Mouse (Mus musculus) MEL (cell line): ENCODE results near the gene Bsnd. TPM values are rescaled to one million over a fixed set of nuclear protein-coding genes. Genes with fewer than 3 reads are reported as not detected.

ENCODE experiments used
- DNase-seq: peaks from one replicate; pipeline ENCODE4 v3.0.0; 2011; ENCODE audit warnings: low read depth, low spot score
- H3K27ac ChIP-seq: 2 replicates; pipeline ENCODE4 v1.5.1; 2012; ENCODE audit warnings: low read depth, mild to moderate bottlenecking, control low read depth, low read length, moderate library complexity; ENCODE audit not compliant: control insufficient read depth
- H3K27me3 ChIP-seq, 2 experiments: fragments of 150-350 bp in 1 of 2; sonication (generic) in 1 of 2; 2 replicates each; pipeline ENCODE4 v1.6.1; 2012; ENCODE audit warnings: low read length in 2 of 2, mild to moderate bottlenecking in 2 of 2, improper control_type of control experiment in 1 of 2, moderate library complexity in 1 of 2; ENCODE audit not compliant: insufficient read depth in 2 of 2, control insufficient read depth in 1 of 2
- H3K36me3 ChIP-seq, 2 experiments: 2 replicates each; pipeline ENCODE4 v1.6.1; 2012 to 2014; ENCODE audit warnings: low read length in 2 of 2, improper control_type of control experiment in 1 of 2, inconsistent platforms in 1 of 2, mild to moderate bottlenecking in 1 of 2; ENCODE audit not compliant: insufficient read depth in 2 of 2, control insufficient read depth in 1 of 2
- H3K4me1 ChIP-seq, 2 experiments: fragments of 150-350 bp in 1 of 2; sonication (generic) in 1 of 2; 2 replicates each; pipeline ENCODE4 v1.6.1; 2012; ENCODE audit warnings: low read length in 2 of 2, improper control_type of control experiment in 1 of 2, mild to moderate bottlenecking in 1 of 2; ENCODE audit not compliant: insufficient read depth in 2 of 2, control insufficient read depth in 1 of 2
- H3K4me3 ChIP-seq, 2 experiments: fragments of 150-350 bp in 1 of 2; sonication (generic) in 1 of 2; 2 replicates each; pipeline ENCODE4 v1.5.1; 2012; ENCODE audit warnings: low read depth in 2 of 2, low read length in 2 of 2, mild to moderate bottlenecking in 2 of 2, moderate library complexity in 2 of 2, control low read depth in 1 of 2, improper control_type of control experiment in 1 of 2; ENCODE audit not compliant: control insufficient read depth in 1 of 2, insufficient read depth in 1 of 2
- H3K79me2 ChIP-seq: 2 replicates; pipeline ENCODE4 v1.6.1; 2012; ENCODE audit warnings: mild to moderate bottlenecking, low read length, moderate library complexity; ENCODE audit not compliant: control insufficient read depth, poor library complexity, insufficient read depth
- H3K9ac ChIP-seq: 2 replicates; pipeline ENCODE4 v1.6.1; 2012; ENCODE audit warnings: low read depth, mild to moderate bottlenecking, control low read depth, low read length, moderate library complexity; ENCODE audit not compliant: control insufficient read depth, poor library complexity, severe bottlenecking
- H3K9me3 ChIP-seq: fragments of 150-350 bp; sonication (generic); replicated peaks from 2 replicates; pipeline ENCODE4 v1.6.1; 2012; ENCODE audit warnings: mild to moderate bottlenecking, low read length, improper control_type of control experiment, moderate library complexity; ENCODE audit not compliant: insufficient read depth
- CHD2 ChIP-seq: IDR thresholded peaks from 2 replicates; pipeline ENCODE4 v1.6.1; 2011; ENCODE audit warnings: low read length, improper control_type of control experiment
- E2F4 ChIP-seq: IDR thresholded peaks from 2 replicates; pipeline ENCODE4 v1.6.1; 2011; ENCODE audit warnings: low read depth, low read length, improper control_type of control experiment, borderline replicate concordance
- ELF1 ChIP-seq: IDR thresholded peaks from 2 replicates; pipeline ENCODE4 v1.6.1; 2014; ENCODE audit warnings: low read depth, mild to moderate bottlenecking, inconsistent platforms, low read length, improper control_type of control experiment, moderate library complexity
- KAT2A ChIP-seq: conservative IDR thresholded peaks from 2 replicates; pipeline ENCODE4 v1.6.1; 2012; ENCODE audit warnings: low read depth, low read length, improper control_type of control experiment, inconsistent platforms
- MAX ChIP-seq: IDR thresholded peaks from 2 replicates; pipeline ENCODE4 v1.6.1; 2011; ENCODE audit warnings: low read length, improper control_type of control experiment
- MXI1 ChIP-seq: IDR thresholded peaks from 2 replicates; pipeline ENCODE4 v1.6.1; 2011; ENCODE audit warnings: mild to moderate bottlenecking, low read depth, low read length, improper control_type of control experiment
- MYB ChIP-seq: IDR thresholded peaks from 2 replicates; pipeline ENCODE4 v1.6.1; 2011; ENCODE audit warnings: mild to moderate bottlenecking, low read depth, low read length, improper control_type of control experiment
- MYC ChIP-seq: IDR thresholded peaks from 2 replicates; pipeline ENCODE4 v1.6.1; 2011; ENCODE audit warnings: low read depth, mild to moderate bottlenecking, low read length, improper control_type of control experiment, moderate library complexity
- NELFE ChIP-seq: IDR thresholded peaks from 2 replicates; pipeline ENCODE4 v1.6.1; 2011; ENCODE audit warnings: low read depth, low read length, improper control_type of control experiment
- POLR2AphosphoS2 ChIP-seq: IDR thresholded peaks from 2 replicates; pipeline ENCODE4 v1.6.1; 2011; ENCODE audit warnings: low read length, improper control_type of control experiment
- SMC3 ChIP-seq: IDR thresholded peaks from 2 replicates; pipeline ENCODE4 v1.6.1; 2011; ENCODE audit warnings: low read depth, low read length, improper control_type of control experiment
- TAL1 ChIP-seq: IDR thresholded peaks from 2 replicates; pipeline ENCODE4 v1.6.1; 2012; ENCODE audit warnings: mild to moderate bottlenecking, inconsistent platforms, low read length, moderate library complexity, mixed read lengths
- TBP ChIP-seq: IDR thresholded peaks from 2 replicates; pipeline ENCODE4 v1.8.0; 2011; ENCODE audit warnings: low read depth, low read length, improper control_type of control experiment
- TCF12 ChIP-seq: IDR thresholded peaks from 2 replicates; pipeline ENCODE4 v1.6.1; 2014; ENCODE audit warnings: low read depth, mild to moderate bottlenecking, inconsistent platforms, low read length, improper control_type of control experiment, moderate library complexity
- UBTF ChIP-seq: IDR thresholded peaks from 2 replicates; pipeline ENCODE4 v1.6.1; 2012; ENCODE audit warnings: low read depth, mild to moderate bottlenecking, inconsistent platforms, low read length, improper control_type of control experiment, moderate library complexity, borderline replicate concordance; ENCODE audit not compliant: insufficient read depth
- USF2 ChIP-seq, 2 experiments: IDR thresholded peaks; 2 replicates each; pipeline ENCODE4 v1.6.1; 2011 to 2012; ENCODE audit warnings: improper control_type of control experiment in 2 of 2, low read length in 2 of 2, borderline replicate concordance in 1 of 2, inconsistent platforms in 1 of 2, low read depth in 1 of 2, mild to moderate bottlenecking in 1 of 2; ENCODE audit not compliant: insufficient read depth in 1 of 2
- ZKSCAN1 ChIP-seq: IDR thresholded peaks from 2 replicates; pipeline ENCODE4 v1.6.1; 2012; ENCODE audit warnings: low read depth, mild to moderate bottlenecking, inconsistent platforms, low read length, improper control_type of control experiment, moderate library complexity
- ZMIZ1 ChIP-seq: IDR thresholded peaks from 2 replicates; pipeline ENCODE4 v1.6.1; 2012; ENCODE audit warnings: low read depth, mild to moderate bottlenecking, inconsistent platforms, low read length, improper control_type of control experiment, moderate library complexity
- ZNF384 ChIP-seq: IDR thresholded peaks from 2 replicates; pipeline ENCODE4 v1.6.1; 2012; ENCODE audit warnings: low read depth, mild to moderate bottlenecking, inconsistent platforms, low read length, improper control_type of control experiment
- polyA plus RNA-seq, 2 experiments: library from polyadenylated mRNA; stranded (reverse) in 1 of 2; unstranded in 1 of 2; fragments of >175 nt in 1 of 2; fragments of >200 nt in 1 of 2; gene quantifications; 2 replicates each; pipeline versions ENCODE4 v1.2.1 to v1.2.4; 2012; ENCODE audit warnings: low replicate concordance in 2 of 2, low read depth in 1 of 2; ENCODE audit not compliant: insufficient read length in 2 of 2, insufficient read depth in 1 of 2, missing spikeins in 1 of 2
- total RNA-seq: library from RNA; depleted of rRNA; stranded (reverse); fragments of 300-350 nt; gene quantifications from 2 replicates; pipeline ENCODE4 v1.2.3, GENCODE M21; 2012

Gene Bsnd
- total and polyA plus RNA-seq, 3 experiments: 0.04 TPM; not detected in 2

GRCm38 (mm10) chr4:106452401-106452800 is 39.7 kb downstream of the Bsnd start:
- Histone ChIP-seq H3K4me3 (no peak overlapping the region), H3K79me2 (no peaks in the 10 kb centered on the region), H3K36me3 (peaks cover 0 to 15% of the 10 kb centered on the region in 2 experiments; a peak in 2 of 4 replicates), H3K9me3 (no peaks in the 10 kb centered on the region), H3K27ac (no peak overlapping the region), H3K27me3 (no peaks in the 10 kb centered on the region), H3K9ac (no peak overlapping the region), H3K4me1 (no peaks in the 10 kb centered on the region)
- TF ChIP-seq MAX (no peak), MYB (no peak), KAT2A (no peak), POLR2AphosphoS2 (no peak), TBP (no peak), ZNF384 (no peak), TCF12 (no peak), MXI1 (no peak), SMC3 (no peak), ZKSCAN1 (no peak), ELF1 (no peak), E2F4 (no peak), MYC (no peak), ZMIZ1 (no peak), CHD2 (no peak), TAL1 (no peak), UBTF (no peak), NELFE (no peak)
- no peak for DNase-seq

- no peaks in the 10 kb centered on the region for H3K27me3 ChIP-seq
- H3K79me2 ChIP-seq: no peaks in the 10 kb centered on the region
- no peak for DNase-seq
- TF ChIP-seq USF2 (IDR thresholded peaks at IDR 0.05; ENCODE audit: borderline replicate concordance in 1 of 2, insufficient read depth in 1 of 2, low read depth in 1 of 2, low read length in 2 of 2) (no peak), MYC (no peak)
- peaks cover 0 to 11% of the 10 kb centered on the region in 2 experiments; a peak in 2 of 4 replicates for H3K36me3 ChIP-seq
- no peaks in the 10 kb centered on the region for H3K9me3 ChIP-seq
- no peak overlapping the region for H3K27ac ChIP-seq
- H3K4me1 ChIP-seq: no peaks in the 10 kb centered on the region
- no peak overlapping the region for H3K9ac ChIP-seq
- no peak overlapping the region for H3K4me3 ChIP-seq
Observed at GRCm38 (mm10) chr4:106449306-106449705, 42.8 kb downstream of the Bsnd start.
